Mouse (Mus musculus): ENCODE results near the gene Trip4. TPM values are rescaled to one million over a fixed set of nuclear protein-coding genes. Genes with fewer than 3 reads are reported as not detected.

Trip4 gene
- 12.5 and 13.9 TPM in 2 replicates for polyA plus RNA-seq (2015; fragmentation: Nextera tagmentation; extraction: Ambion mirVana)

GRCm38 (mm10) chr9:65908394-65909300 is at the start of gene Trip4, which contains the start of gene Csnk1g1:
Gene Trip4, minus strand, starts transcription at chr9:65908794.
Gene Csnk1g1, plus strand, starts transcription at chr9:65908924.

GRCm38 (mm10) chr9:65890143-65890628 is 18.4 kb downstream of the Trip4 start, which contains the start of gene Pclaf:
Gene Pclaf, plus strand, starts transcription at chr9:65890237.

GRCm38 (mm10) chr9:65827344-65828015 is 81.1 kb downstream of the Trip4 start, which contains the start of gene Zfp609:
Gene Zfp609, minus strand, starts transcription at chr9:65827564.

Other genes starting within 250 kb of the Trip4 start
- 102 and 124 TPM in 2 replicates for gene Oaz2, start 240.8 kb downstream of the Trip4 start, polyA plus RNA-seq (2015; fragmentation: Nextera tagmentation; extraction: Ambion mirVana)
- gene Zfp609, start 81.2 kb downstream of the Trip4 start, polyA plus RNA-seq (2015; fragmentation: Nextera tagmentation; extraction: Ambion mirVana) = 2.4 and 2.7 TPM in 2 replicates
- 178 and 205 TPM in 2 replicates for gene Pclaf, start 18.6 kb downstream of the Trip4 start, polyA plus RNA-seq (2015; fragmentation: Nextera tagmentation; extraction: Ambion mirVana)
- 7.4 and 9.8 TPM in 2 replicates for gene Csnk1g1, start 130 bp upstream of the Trip4 start, polyA plus RNA-seq (2015; fragmentation: Nextera tagmentation; extraction: Ambion mirVana)
- gene Ppib, start 151.4 kb upstream of the Trip4 start, polyA plus RNA-seq (2015; fragmentation: Nextera tagmentation; extraction: Ambion mirVana) = 299 and 306 TPM in 2 replicates
- 28.3 and 31.8 TPM in 2 replicates for gene Snx22, start 160.9 kb upstream of the Trip4 start, polyA plus RNA-seq (2015; fragmentation: Nextera tagmentation; extraction: Ambion mirVana)
- 76.5 and 76.8 TPM in 2 replicates for gene Snx1, start 217.8 kb upstream of the Trip4 start, polyA plus RNA-seq (2015; fragmentation: Nextera tagmentation; extraction: Ambion mirVana)
- 203 and 210 TPM in 2 replicates for gene Ciao2a, start 217.8 kb upstream of the Trip4 start, polyA plus RNA-seq (2015; fragmentation: Nextera tagmentation; extraction: Ambion mirVana)
- gene Dapk2, start 249.4 kb upstream of the Trip4 start, polyA plus RNA-seq (2015; fragmentation: Nextera tagmentation; extraction: Ambion mirVana) = 53.9 and 55.3 TPM in 2 replicates